Mouse (Mus musculus): ENCODE results near the gene 1700030K09Rik.

Gene 1700030K09Rik

DNA sequence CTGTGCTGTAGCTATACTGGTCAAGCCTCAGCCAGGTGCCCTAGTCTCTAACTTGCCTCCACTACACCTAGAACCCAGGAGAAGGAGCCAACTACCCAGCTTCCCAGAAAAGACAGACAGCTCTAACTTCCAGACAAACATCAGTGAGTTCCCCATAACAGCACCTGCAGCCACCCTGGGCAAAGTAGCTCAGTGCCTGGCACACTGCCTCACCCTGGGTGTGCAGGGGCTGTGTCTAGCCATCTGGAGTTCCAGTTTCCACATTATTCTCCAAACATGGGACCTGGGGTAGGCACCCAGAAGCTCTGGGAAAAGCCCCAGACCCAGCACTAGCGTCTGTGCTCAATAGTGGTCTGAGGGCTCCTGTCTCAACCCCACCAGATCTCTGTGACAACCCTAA, 63.8 kb downstream of the 1700030K09Rik start:
- DNase-seq, result no peak

All from lung, postnatal 36 days (tissue).